Mouse (Mus musculus) lung, postnatal 0 days (tissue): ENCODE data around the gene D6Ertd527e. TPM values are rescaled to one million over a fixed set of nuclear protein-coding genes. Genes with fewer than 3 reads are reported as not detected.

Source experiments
- ATAC-seq: fragments of 200-750 bp; cut with Nextera tagmentation; 2 replicates; pipeline ENCODE4 v1.8.0; 2017; ENCODE audit warnings: moderate library complexity
- DNase-seq: peaks from one replicate; pipeline ENCODE4 v3.0.0-alpha.2; 2016; ENCODE audit warnings: low spot score
- H3K27ac ChIP-seq: fragments of 300-500 bp; sonication (generic); 2 replicates; pipeline ENCODE4 v1.5.1; 2014; ENCODE audit warnings: antibody characterized with exemption, mild to moderate bottlenecking, low read length, mixed read lengths
- H3K27me3 ChIP-seq: fragments of 300-500 bp; sonication (generic); replicated peaks from 2 replicates; pipeline ENCODE4 v1.6.1; 2014; ENCODE audit warnings: low read length, mixed read lengths; ENCODE audit not compliant: insufficient read depth
- H3K36me3 ChIP-seq: fragments of 300-500 bp; sonication (generic); 2 replicates; pipeline ENCODE4 v1.6.1; 2014; ENCODE audit warnings: low read length, mixed read lengths; ENCODE audit not compliant: insufficient read depth
- H3K4me1 ChIP-seq: fragments of 300-500 bp; sonication (generic); 2 replicates; pipeline ENCODE4 v1.6.1; 2014; ENCODE audit warnings: antibody characterized with exemption, low read depth, low read length, mixed read lengths; ENCODE audit not compliant: insufficient read depth
- H3K4me2 ChIP-seq: fragments of 300-500 bp; sonication (generic); replicated peaks from 2 replicates; pipeline ENCODE4 v1.6.1; 2014; ENCODE audit warnings: low read depth, mild to moderate bottlenecking, low read length, moderate library complexity, mixed read lengths
- H3K4me3 ChIP-seq: fragments of 300-500 bp; sonication (generic); 2 replicates; pipeline ENCODE4 v1.5.1; 2014; ENCODE audit warnings: low read depth, low read length
- H3K9ac ChIP-seq: fragments of 300-500 bp; sonication (generic); replicated peaks from 2 replicates; pipeline ENCODE4 v1.6.1; 2014; ENCODE audit warnings: low read depth, mild to moderate bottlenecking
- H3K9me3 ChIP-seq: fragments of 300-500 bp; sonication (generic); 2 replicates; pipeline ENCODE4 v1.6.1; 2016; ENCODE audit warnings: low read length, mixed read lengths
- CTCF ChIP-seq: IDR thresholded peaks from 2 replicates; pipeline ENCODE4 v1.5.1; 2016; ENCODE audit warnings: antibody characterized with exemption, mild to moderate bottlenecking
- EP300 ChIP-seq: IDR thresholded peaks from 2 replicates; pipeline ENCODE4 v1.6.1; 2016; ENCODE audit warnings: antibody characterized with exemption, mild to moderate bottlenecking, control low read depth
- WGBS: fragments of 180-500 bp; shearing (Covaris S2); extraction: QIAGEN DNeasy Blood & Tissue Kit; methylation state at CpG from one replicate; pipeline ENCODE4 v1.1.7; 2014; 5-methylcytosine and 5-hydroxymethylcytosine counted together
- polyA plus RNA-seq: library from polyadenylated mRNA; unstranded; fragments of >200 nt; fragmentation: Nextera tagmentation; extraction: Ambion mirVana; gene quantifications from 2 replicates; pipeline ENCODE4 v1.2.1, GENCODE M21; 2015

D6Ertd527e gene
- polyA plus RNA-seq, 1 experiment from 2014 or later = 0.30 TPM

GRCm38 (mm10) chr6:87103314-87103713 lies 1.2 kb upstream of the D6Ertd527e start:
- H3K9ac ChIP-seq = no peak overlapping the region
- H3K9me3 ChIP-seq = no peaks in the 10 kb centered on the region
- H3K4me2 ChIP-seq = no peak overlapping the region
- H3K36me3 ChIP-seq = no peaks in the 10 kb centered on the region
- 91% methylated on average over 1 of the region's 1 CpGs for WGBS
- no peak overlapping the region for H3K4me3 ChIP-seq
- TF ChIP-seq CTCF = no peak
- TF ChIP-seq EP300 = no peak
- no peak overlapping the region for H3K27ac ChIP-seq
- peaks cover 13% of the 10 kb centered on the region for H3K4me1 ChIP-seq
- no peak for ATAC-seq
- DNase-seq = no peak
- H3K27me3 ChIP-seq = no peaks in the 10 kb centered on the region

GRCm38 (mm10) chr6:87111493-87111892 lies 6.9 kb downstream of the D6Ertd527e start:
- TF ChIP-seq EP300 (no peak), CTCF (no peak)
- H3K9me3 ChIP-seq = no peaks in the 10 kb centered on the region
- no peak overlapping the region for H3K9ac ChIP-seq
- H3K36me3 ChIP-seq = no peaks in the 10 kb centered on the region
- H3K27me3 ChIP-seq = no peaks in the 10 kb centered on the region
- ATAC-seq (no peak), DNase-seq (no peak)
- no peak overlapping the region for H3K27ac ChIP-seq
- H3K4me1 ChIP-seq = no peaks in the 10 kb centered on the region
- WGBS = 88% methylated on average over 1 of the region's 1 CpGs
- H3K4me2 ChIP-seq = no peak overlapping the region
- no peak overlapping the region for H3K4me3 ChIP-seq

GRCm38 (mm10) chr6:87112125-87112524 lies 7.6 kb downstream of the D6Ertd527e start:
- H3K36me3 ChIP-seq = no peaks in the 10 kb centered on the region
- TF ChIP-seq CTCF (no peak), EP300 (no peak)
- WGBS = 88% methylated on average over 6 of the region's 6 CpGs
- H3K9ac ChIP-seq = no peak overlapping the region
- no peaks in the 10 kb centered on the region for H3K9me3 ChIP-seq
- H3K4me3 ChIP-seq = no peak overlapping the region
- ATAC-seq (no peak), DNase-seq (no peak)
- H3K27me3 ChIP-seq = no peaks in the 10 kb centered on the region
- H3K4me1 ChIP-seq = no peaks in the 10 kb centered on the region
- H3K27ac ChIP-seq = no peak overlapping the region
- no peak overlapping the region for H3K4me2 ChIP-seq

- ATAC-seq (no peak), DNase-seq (no peak)
- Histone ChIP-seq H3K36me3 (no peaks in the 10 kb centered on the region), H3K9me3 (no peaks in the 10 kb centered on the region), H3K27me3 (no peaks in the 10 kb centered on the region), H3K4me2 (no peak overlapping the region), H3K27ac (no peak overlapping the region), H3K9ac (no peak overlapping the region), H3K4me1 (peaks cover 8% of the 10 kb centered on the region; the same call in 1 of the 2 replicates), H3K4me3 (no peak overlapping the region)
- TF ChIP-seq CTCF (no peak), EP300 (no peak)
- WGBS = 84% methylated on average over 2 of the region's 2 CpGs
These were observed 11.4 kb downstream of the D6Ertd527e start for GRCm38 (mm10) chr6:87115981-87116380.

GRCm38 (mm10) chr6:87116596-87116995 lies 12.1 kb downstream of the D6Ertd527e start:
- DNase-seq (no peak), ATAC-seq (no peak)
- H3K4me3 ChIP-seq = no peak overlapping the region
- no peaks in the 10 kb centered on the region for H3K36me3 ChIP-seq
- peaks cover 8% of the 10 kb centered on the region; the same call in 1 of the 2 replicates for H3K4me1 ChIP-seq
- H3K4me2 ChIP-seq = no peak overlapping the region
- WGBS = 88% methylated on average over 7 of the region's 7 CpGs
- TF ChIP-seq EP300 (no peak), CTCF (no peak)
- no peaks in the 10 kb centered on the region for H3K9me3 ChIP-seq
- H3K27ac ChIP-seq = no peak overlapping the region
- no peak overlapping the region for H3K9ac ChIP-seq
- no peaks in the 10 kb centered on the region for H3K27me3 ChIP-seq

GRCm38 (mm10) chr6:87119066-87119837 lies 14.7 kb downstream of the D6Ertd527e start:
- no peaks in the 10 kb centered on the region for H3K9me3 ChIP-seq
- peak; percentile 34 for DNase-seq
- 0 out of 2 replicates have a peak overlapping the region, but pooled peaks have one; percentile 33 for H3K27ac ChIP-seq
- H3K27me3 ChIP-seq = no peaks in the 10 kb centered on the region
- peak; percentile 78 for ATAC-seq
- WGBS = 67% methylated on average over 20 of the region's 20 CpGs
- no peak overlapping the region for H3K4me3 ChIP-seq
- no peaks in the 10 kb centered on the region for H3K36me3 ChIP-seq
- no peak for TF ChIP-seq CTCF
- TF ChIP-seq EP300 = 0 out of 2 replicates have a peak, but pooled peaks have one; percentile 11
- H3K9ac ChIP-seq = no peak overlapping the region
- peaks cover 8% of the 10 kb centered on the region; the same call in 1 of the 2 replicates for H3K4me1 ChIP-seq
- H3K4me2 ChIP-seq = no peak overlapping the region
